Mouse (Mus musculus) urinary bladder, adult 2 months (tissue): ENCODE data around the gene Tex19.2. TPM values are rescaled to one million over a fixed set of nuclear protein-coding genes. Genes with fewer than 3 reads are reported as not detected.
"Not testable (repeated sequence)": the region's sequence is repeated elsewhere in the genome, so short reads cannot be mapped to it uniquely, and the experiment has no call there.

Experiments
- DNase-seq: peaks from one replicate; pipeline ENCODE4 v3.0.0; 2022; ENCODE audit warnings: low spot score
- polyA plus RNA-seq: library from polyadenylated mRNA; depleted of rRNA; stranded (reverse); fragments of >200 nt; gene quantifications from 2 replicates; pipeline ENCODE4 v1.2.3, GENCODE M21; 2012

Gene Tex19.2
- polyA plus RNA-seq, 1 experiment: 0.04 TPM

GRCm38 (mm10) chr11:121111601-121112000 lies 6.9 kb downstream of the Tex19.2 start:
- no peak for DNase-seq

- DNase-seq: no peak
These were observed 7.4 kb downstream of the Tex19.2 start for GRCm38 (mm10) chr11:121111051-121111450.

GRCm38 (mm10) chr11:121109986-121110385 lies 8.5 kb downstream of the Tex19.2 start:
- DNase-seq: no peak

DNA sequence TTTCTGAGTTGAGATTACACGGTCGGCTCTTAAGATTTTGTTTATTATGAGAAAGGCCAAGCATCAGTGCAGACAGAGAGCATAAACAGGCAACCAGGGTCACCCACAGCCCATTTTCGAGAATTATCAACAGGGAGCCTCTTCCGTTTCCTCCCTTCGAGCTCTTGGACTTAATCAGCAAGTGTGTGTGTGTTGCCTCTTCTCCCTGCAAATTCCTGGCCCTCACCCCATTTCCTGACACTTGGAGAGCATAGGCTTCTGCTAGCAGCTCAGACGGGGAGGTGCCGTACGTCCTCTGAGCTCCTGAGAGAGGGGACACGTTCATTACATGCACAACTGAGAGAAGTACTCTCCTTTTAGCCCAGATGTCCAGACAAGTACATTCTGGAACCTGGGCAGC lies 10.4 kb downstream of the Tex19.2 start:
- no peak for DNase-seq

DNA sequence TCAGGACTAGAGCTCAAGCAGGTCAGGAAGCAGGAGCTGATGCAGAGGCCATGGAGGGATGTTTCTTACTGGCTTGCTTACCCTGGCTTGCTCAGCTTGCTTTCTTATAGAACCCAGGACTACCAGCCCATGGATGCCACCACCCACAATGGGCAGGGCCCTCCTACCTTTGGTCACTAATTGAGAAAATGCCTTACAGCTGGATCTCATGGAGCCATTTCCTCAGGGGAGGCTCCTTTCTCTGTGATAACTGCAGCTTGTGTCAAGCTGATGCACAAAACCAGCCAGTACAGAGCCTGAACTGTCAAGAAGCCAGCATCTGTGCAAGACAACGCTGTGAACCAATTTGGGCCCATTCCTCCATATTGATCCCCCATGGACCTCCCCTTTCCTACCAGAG lies 11.2 kb downstream of the Tex19.2 start:
- DNase-seq: not testable (repeated sequence)

DNA sequence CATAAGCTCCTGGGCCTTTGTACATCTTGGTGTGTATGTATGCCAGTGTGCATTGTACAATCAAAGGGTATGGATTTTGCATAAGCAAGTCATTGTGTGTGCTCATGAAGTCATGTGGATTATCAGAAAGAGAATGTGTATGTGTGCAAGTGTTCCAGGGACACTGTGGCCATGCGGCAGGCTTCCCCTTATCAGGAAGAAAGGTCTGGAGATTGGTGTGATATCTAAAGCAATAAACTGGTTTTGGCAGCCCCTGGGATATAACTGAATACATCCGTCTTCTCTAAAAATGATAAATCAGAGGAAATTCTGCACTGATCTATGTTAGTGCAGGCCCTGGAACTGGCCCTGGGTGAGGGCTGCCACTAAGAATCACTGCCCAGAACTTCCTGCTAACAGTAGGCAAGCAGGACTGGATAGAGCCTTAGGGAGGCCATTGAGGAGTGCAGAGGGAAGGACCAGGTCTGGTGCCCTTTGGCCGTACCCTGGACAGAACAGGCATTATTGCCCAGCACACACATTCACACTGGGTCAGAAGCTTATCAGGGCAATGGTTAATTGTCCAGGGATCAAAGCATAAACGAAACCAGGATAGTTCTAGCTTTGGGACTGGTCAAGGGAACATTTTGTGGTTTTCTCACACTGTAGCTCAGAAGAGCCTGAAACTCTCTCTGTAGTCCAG lies 17.2 kb downstream of the Tex19.2 start:
- DNase-seq: no peak

DNA sequence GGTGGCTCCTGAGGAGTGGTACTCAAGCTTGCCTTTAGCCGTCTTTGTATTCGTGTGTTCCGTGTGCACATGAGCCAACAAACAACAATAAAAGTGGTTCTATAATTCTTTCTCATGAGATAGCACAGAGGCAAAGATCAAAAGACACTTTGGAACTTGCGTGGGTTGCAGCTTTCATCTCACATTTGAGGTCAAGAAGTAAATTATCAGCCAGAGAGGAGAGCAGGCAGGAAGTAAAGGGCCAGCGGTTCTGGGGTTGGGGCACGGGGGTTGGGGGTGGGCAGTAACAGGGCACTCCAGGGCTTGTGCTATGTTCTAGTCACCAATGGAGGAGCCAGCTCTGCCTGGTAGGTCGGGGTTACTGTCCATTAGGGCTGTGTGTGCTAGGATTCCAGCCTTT lies 17.8 kb downstream of the Tex19.2 start:
- no peak for DNase-seq

- DNase-seq: no peak
These were observed 18.7 kb downstream of the Tex19.2 start for GRCm38 (mm10) chr11:121099762-121100161.

- DNase-seq: no peak
These were observed 25.6 kb downstream of the Tex19.2 start for GRCm38 (mm10) chr11:121092606-121093585.

GRCm38 (mm10) chr11:121090943-121091342 lies 27.5 kb downstream of the Tex19.2 start:
- no peak for DNase-seq

DNA sequence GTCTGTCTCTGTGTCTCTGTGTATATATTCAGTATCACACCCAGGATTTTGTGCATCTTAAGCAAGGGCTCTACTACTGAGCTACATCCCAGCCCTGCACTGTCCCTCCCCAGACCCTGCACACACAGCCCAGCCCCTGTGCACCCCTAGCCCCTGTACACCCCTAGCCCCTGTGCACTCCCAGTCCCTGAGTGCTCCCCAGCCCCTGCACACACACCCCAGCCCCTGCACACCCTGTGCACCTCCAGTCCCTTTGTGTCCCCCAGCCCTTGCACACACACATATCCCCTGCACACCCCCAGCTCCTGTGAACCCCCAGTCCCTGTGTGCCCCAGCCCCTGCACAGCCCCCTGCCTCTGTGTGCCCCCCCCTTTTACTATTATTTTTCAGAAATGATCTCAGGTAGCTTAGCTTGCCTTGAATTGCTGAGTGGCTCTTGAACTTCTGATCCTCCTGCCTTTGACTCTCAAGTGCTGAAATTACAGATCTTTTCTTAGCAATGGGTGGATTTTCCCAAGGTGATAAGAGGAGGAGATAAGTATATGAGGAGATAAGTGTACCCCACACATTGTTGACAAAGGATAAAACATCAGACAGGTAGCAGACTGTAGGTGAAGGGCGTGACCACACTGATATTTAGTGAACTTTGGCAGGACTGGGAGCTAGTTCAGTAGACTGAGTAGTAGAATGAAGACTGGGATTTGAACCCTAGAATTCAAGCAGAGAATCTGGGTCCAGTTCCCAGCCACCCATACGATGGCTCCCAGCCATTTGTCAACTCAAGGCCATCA lies 28.5 kb downstream of the Tex19.2 start:
- DNase-seq: no peak

DNA sequence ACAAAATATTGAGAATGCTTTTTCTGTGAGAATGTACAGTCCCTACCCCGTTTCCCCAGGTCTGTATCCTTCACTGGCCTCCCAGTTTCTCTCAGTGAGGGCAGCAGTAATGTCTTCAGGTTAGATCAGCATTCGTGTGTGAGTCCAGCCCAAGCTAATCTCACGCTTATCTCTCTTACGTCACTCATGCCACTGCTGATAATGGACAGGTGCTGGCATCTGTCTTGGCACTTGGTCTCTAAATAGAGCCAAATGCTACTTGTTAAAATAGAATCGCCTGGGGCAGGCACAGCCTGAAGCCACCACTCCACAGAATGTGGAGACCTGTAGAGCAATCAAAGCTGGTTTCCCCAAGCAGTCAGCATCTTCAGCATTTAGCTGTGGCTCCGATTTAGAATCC lies 29.5 kb downstream of the Tex19.2 start:
- no peak for DNase-seq

DNA sequence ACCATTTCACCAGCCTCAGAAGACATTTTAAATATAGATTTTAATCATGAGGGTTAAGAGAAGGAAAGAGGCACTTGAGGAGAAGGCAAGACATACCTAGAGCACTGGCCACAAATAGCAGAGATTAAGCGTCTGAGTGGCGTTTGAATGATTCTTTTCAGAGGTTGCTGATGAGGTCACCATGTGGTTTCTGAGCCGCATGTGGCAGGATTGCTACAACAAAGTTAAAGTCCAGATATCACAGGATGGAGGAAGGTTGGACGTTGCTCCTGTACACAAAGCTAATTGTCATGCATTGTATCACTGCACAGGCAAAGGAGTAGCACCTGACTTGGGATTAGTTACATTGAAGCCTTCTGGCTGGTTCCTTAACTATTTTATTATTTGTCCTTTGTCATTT lies 32.2 kb downstream of the Tex19.2 start:
- no peak for DNase-seq

- DNase-seq: no peak
These were observed 33.3 kb downstream of the Tex19.2 start for GRCm38 (mm10) chr11:121085181-121085580.

DNA sequence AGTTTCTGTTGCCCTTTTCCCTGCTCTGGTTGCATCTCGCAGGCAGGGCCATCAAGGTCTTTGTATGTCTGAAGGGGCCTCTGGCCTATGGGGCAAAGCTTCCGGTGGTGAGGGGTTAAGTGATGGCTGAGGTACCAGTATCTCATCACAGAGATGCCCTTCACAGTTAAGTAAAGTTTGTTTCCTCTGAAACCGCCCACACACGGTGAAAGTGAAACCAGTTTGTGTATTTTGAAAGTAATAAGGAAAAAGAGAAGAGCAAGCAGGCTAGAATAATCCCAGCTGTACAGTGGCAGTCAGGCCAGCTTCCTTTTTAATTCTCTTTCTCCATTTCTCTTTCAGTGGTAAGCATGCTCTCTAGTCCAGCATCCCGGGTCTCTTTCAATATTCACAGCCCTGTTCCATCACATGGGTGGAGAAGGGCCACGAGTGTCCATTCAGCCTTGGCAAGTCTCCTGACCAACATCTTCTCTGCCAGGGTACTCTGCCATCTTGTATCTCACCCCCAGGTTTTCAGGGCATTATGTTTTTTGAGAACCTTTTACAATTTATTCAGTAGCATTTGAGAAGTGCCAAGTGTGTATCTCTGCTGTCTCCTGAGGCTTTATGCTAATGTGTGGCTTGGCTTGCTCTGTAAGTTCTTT lies 35.5 kb downstream of the Tex19.2 start:
- no peak for DNase-seq

GRCm38 (mm10) chr11:121082250-121082649 lies 36.2 kb downstream of the Tex19.2 start:
- DNase-seq: no peak

GRCm38 (mm10) chr11:121081120-121081519 lies 37.4 kb downstream of the Tex19.2 start, which contains the start of gene Sectm1a:
Sectm1a (minus strand) TSS chr11:121081220.
- no peak for DNase-seq

GRCm38 (mm10) chr11:121080330-121080729 lies 38.1 kb downstream of the Tex19.2 start:
- DNase-seq: no peak

DNA sequence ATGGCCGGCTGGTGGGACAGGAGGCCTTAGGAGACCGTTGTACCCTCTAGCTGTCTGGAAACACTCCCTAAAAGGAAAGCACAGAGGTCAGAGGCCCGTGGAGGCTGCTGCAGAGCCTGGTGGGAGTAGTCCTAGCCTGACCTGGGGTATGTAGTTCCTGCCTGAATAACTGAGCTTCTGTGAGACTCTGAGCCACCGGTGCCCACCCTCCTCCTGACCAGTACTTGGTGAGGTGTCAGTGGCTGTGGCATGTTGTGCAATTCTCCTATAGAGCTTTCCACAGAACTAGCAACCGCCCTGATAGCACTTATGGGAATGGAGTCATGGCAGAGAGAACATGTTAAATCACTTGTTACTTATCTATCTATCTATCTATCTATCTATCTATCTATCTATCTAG lies 42.8 kb downstream of the Tex19.2 start:
- no peak for DNase-seq

DNA sequence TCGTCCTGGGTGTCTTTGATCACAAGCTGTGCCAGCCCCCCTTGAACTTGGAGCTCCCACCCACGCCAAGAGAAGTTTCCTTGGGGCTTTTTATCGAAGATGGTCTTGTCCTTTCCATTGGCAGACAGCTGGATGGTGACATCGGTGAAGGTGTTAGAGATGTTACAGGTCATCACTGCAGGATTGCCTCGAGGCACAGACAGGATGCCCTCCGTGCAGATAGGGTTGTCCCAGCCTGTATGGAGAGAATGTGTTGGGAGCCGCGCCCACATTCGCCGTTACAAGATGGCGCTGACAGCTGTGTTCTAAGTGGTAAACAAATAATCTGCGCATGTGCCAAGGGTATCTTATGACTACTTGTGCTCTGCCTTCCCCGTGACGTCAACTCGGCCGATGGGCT lies 48.8 kb downstream of the Tex19.2 start:
- not testable (repeated sequence) for DNase-seq

- no peak for DNase-seq
These were observed 50.6 kb downstream of the Tex19.2 start for GRCm38 (mm10) chr11:121067895-121068294.
